Mouse (Mus musculus) lung, embryonic 15.5 days (tissue): ENCODE data around the gene Tenm4. TPM values are rescaled to one million over a fixed set of nuclear protein-coding genes. Genes with fewer than 3 reads are reported as not detected.

Experiments used
- ATAC-seq: fragments of 200-750 bp; cut with Nextera tagmentation; 2 replicates; pipeline ENCODE4 v1.8.0; 2017; ENCODE audit warnings: moderate number of reproducible peaks, borderline replicate concordance; ENCODE audit not compliant: low FRiP score, low TSS enrichment; ENCODE audit errors: extremely low read depth
- H3K27ac ChIP-seq: fragments of 300-500 bp; sonication (generic); 2 replicates; pipeline ENCODE4 v1.5.1; 2015; ENCODE audit warnings: moderate library complexity, mild to moderate bottlenecking, inconsistent platforms
- H3K27me3 ChIP-seq: fragments of 300-500 bp; sonication (generic); 2 replicates; pipeline ENCODE4 v1.6.1; 2015; ENCODE audit warnings: inconsistent platforms
- H3K36me3 ChIP-seq: fragments of 300-500 bp; sonication (generic); 2 replicates; pipeline ENCODE4 v1.6.1; 2015; ENCODE audit warnings: inconsistent platforms
- H3K4me1 ChIP-seq: fragments of 300-500 bp; sonication (generic); 2 replicates; pipeline ENCODE4 v1.6.1; 2015; ENCODE audit warnings: inconsistent platforms
- H3K4me2 ChIP-seq: fragments of 300-500 bp; sonication (generic); 2 replicates; pipeline ENCODE4 v1.6.1; 2015; ENCODE audit warnings: inconsistent platforms, mild to moderate bottlenecking, moderate library complexity
- H3K4me3 ChIP-seq: fragments of 300-500 bp; sonication (generic); 2 replicates; pipeline ENCODE4 v1.5.1; 2015; ENCODE audit warnings: mild to moderate bottlenecking, inconsistent platforms
- H3K9ac ChIP-seq: fragments of 300-500 bp; sonication (generic); 2 replicates; pipeline ENCODE4 v1.6.1; 2015; ENCODE audit warnings: inconsistent platforms
- H3K9me3 ChIP-seq: fragments of 300-500 bp; sonication (generic); 2 replicates; pipeline ENCODE4 v1.6.1; 2016; ENCODE audit warnings: inconsistent platforms
- WGBS: fragments of 180-500 bp; shearing (Covaris S2); methylation state at CpG from one replicate; pipeline ENCODE4 v1.1.7; 2015; 5-methylcytosine and 5-hydroxymethylcytosine counted together
- polyA plus RNA-seq: library from polyadenylated mRNA; unstranded; fragments of >200 nt; fragmentation: Nextera tagmentation; extraction: Ambion mirVana; gene quantifications from 2 replicates; pipeline ENCODE4 v1.2.1, GENCODE M21; 2015

The Tenm4 gene
- polyA plus RNA-seq, 1 experiment from 2014 or later: 22.1 TPM

DNA sequence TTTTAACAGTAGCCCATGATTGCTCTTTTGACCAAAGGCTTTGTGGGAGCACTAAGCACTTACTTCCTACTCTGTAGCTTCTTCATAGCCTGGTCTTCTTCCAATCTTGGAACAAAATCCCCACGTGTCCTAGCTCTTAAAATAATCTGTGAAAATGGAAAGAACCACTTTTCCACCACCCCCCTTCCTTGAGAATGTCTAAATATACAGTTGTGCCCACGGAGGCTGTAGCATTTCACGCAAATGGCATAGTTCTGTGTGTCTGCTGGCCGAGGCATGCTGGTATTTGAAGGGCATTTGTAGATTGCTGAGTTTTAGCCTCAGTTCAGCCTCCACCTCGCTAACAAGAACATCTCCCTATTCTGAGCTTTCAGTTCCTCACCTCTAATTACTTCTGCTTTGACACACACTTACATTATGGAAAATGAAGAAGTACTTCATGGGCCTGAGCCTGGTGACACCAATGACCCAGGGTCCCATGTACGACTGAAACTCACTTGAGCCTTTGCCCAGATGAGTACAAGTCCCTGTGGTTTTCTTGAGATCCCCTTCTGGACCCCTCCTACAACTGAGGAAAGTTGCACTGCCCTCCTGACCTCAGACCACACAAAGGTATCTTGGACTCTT lies 306.1 kb downstream of the Tenm4 start:
- H3K9ac ChIP-seq: no peak overlapping the region
- no peaks in the 10 kb centered on the region for H3K27me3 ChIP-seq
- H3K36me3 ChIP-seq: no peaks in the 10 kb centered on the region
- WGBS: 82% methylated on average over 6 of the region's 6 CpGs
- ATAC-seq: no peak
- H3K9me3 ChIP-seq: no peaks in the 10 kb centered on the region
- H3K4me1 ChIP-seq: no peaks in the 10 kb centered on the region
- H3K27ac ChIP-seq: no peak overlapping the region
- H3K4me2 ChIP-seq: no peak overlapping the region
- H3K4me3 ChIP-seq: no peak overlapping the region

- 82% methylated on average over 6 of the region's 6 CpGs for WGBS
- H3K4me3 ChIP-seq: no peak overlapping the region
- no peaks in the 10 kb centered on the region for H3K27me3 ChIP-seq
- ATAC-seq: no peak
- H3K4me2 ChIP-seq: no peak overlapping the region
- H3K27ac ChIP-seq: no peak overlapping the region
- no peaks in the 10 kb centered on the region for H3K9me3 ChIP-seq
- no peak overlapping the region for H3K9ac ChIP-seq
- H3K36me3 ChIP-seq: no peaks in the 10 kb centered on the region
- H3K4me1 ChIP-seq: no peaks in the 10 kb centered on the region
Observed at GRCm38 (mm10) chr7:96479139-96479538, 308.1 kb downstream of the Tenm4 start.

DNA sequence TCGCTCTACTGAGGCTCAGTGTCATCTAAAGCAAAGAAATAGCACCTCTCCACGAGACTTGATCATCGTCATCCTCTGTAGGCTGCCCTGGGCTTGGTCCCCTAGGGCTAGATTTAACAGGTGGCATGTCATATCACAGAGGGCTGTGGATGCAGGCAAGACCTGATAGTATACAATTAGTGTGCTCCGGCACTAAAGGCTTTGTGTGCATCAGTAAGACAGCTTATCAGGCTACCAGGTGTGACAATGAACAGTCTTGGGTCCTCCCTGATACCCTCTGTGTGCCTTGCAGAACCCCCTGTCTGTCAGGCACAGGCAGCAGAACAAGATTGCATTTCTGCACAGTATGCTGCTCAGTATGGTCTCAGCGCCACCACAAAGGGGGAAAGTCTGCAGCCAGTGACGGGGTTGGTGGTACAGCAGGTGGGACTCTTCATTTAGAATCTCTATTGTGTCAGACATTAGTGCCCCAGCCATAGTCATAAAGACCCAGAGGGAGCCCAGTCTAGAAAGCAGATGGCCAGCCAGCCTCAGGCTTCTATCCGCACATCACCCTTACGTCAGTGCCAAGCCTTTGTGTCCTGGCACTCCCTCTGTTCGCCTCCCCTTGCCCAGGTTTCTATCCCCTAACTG lies 309.4 kb downstream of the Tenm4 start:
- no peak overlapping the region for H3K9ac ChIP-seq
- WGBS: 77% methylated on average over 9 of the region's 9 CpGs

DNA sequence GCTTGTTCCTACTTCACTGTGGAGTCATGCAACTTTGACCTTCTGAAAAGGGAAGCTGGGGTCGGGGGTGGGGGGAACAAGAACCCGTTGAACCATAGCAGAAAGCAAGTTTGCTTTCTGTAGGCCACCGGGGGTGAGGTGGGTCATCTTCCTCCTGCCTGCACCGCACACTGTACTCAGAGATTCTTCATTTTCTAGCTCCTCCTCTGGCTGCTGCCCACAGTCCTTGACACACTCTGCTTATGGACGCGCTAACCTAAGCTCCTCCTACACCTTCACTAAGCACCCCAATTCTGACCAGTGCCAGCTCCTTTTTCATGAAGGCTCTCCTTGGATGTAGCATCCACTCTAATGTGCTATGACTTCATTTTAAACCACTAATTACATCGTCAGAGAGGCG lies 311.9 kb downstream of the Tenm4 start:
- Histone ChIP-seq H3K9me3 (no peaks in the 10 kb centered on the region), H3K27me3 (no peaks in the 10 kb centered on the region), H3K4me2 (no peak overlapping the region), H3K27ac (no peak overlapping the region), H3K9ac (no peak overlapping the region), H3K4me1 (no peaks in the 10 kb centered on the region), H3K36me3 (no peaks in the 10 kb centered on the region), H3K4me3 (no peak overlapping the region)
- 58% methylated on average over 8 of the region's 8 CpGs for WGBS
- ATAC-seq: no peak

More for the DNA sequence above, 309.4 kb downstream of the Tenm4 start:
- H3K9me3 ChIP-seq: no peaks in the 10 kb centered on the region
- H3K36me3 ChIP-seq: no peaks in the 10 kb centered on the region
- no peak overlapping the region for H3K4me2 ChIP-seq
- no peaks in the 10 kb centered on the region for H3K4me1 ChIP-seq
- H3K27me3 ChIP-seq: no peaks in the 10 kb centered on the region
- no peak for ATAC-seq
- no peak overlapping the region for H3K4me3 ChIP-seq
- no peak overlapping the region for H3K27ac ChIP-seq

- Histone ChIP-seq H3K9ac (no peak overlapping the region), H3K4me2 (no peak overlapping the region), H3K4me3 (no peak overlapping the region), H3K4me1 (no peaks in the 10 kb centered on the region), H3K36me3 (no peaks in the 10 kb centered on the region), H3K27ac (no peak overlapping the region), H3K27me3 (no peaks in the 10 kb centered on the region), H3K9me3 (no peaks in the 10 kb centered on the region)
- WGBS: 100% methylated on average over 1 of the region's 1 CpGs
- no peak for ATAC-seq
Observed at GRCm38 (mm10) chr7:96484006-96484581, 313.0 kb downstream of the Tenm4 start.

- WGBS: 87% methylated on average over 6 of the region's 6 CpGs
- H3K4me1 ChIP-seq: no peaks in the 10 kb centered on the region
- H3K36me3 ChIP-seq: no peaks in the 10 kb centered on the region
- H3K4me2 ChIP-seq: no peak overlapping the region
- no peak for ATAC-seq
- no peaks in the 10 kb centered on the region for H3K9me3 ChIP-seq
- H3K27ac ChIP-seq: no peak overlapping the region
- no peaks in the 10 kb centered on the region for H3K27me3 ChIP-seq
- H3K4me3 ChIP-seq: no peak overlapping the region
- no peak overlapping the region for H3K9ac ChIP-seq
Observed at GRCm38 (mm10) chr7:96489348-96490076, 318.5 kb downstream of the Tenm4 start.

- H3K4me3 ChIP-seq: no peak overlapping the region
- WGBS: 35% methylated on average over 2 of the region's 2 CpGs
- no peak overlapping the region for H3K27ac ChIP-seq
- no peak for ATAC-seq
- no peaks in the 10 kb centered on the region for H3K4me1 ChIP-seq
- no peaks in the 10 kb centered on the region for H3K27me3 ChIP-seq
- no peaks in the 10 kb centered on the region for H3K36me3 ChIP-seq
- no peaks in the 10 kb centered on the region for H3K9me3 ChIP-seq
- H3K9ac ChIP-seq: no peak overlapping the region
- no peak overlapping the region for H3K4me2 ChIP-seq
Observed at GRCm38 (mm10) chr7:96491896-96492295, 320.9 kb downstream of the Tenm4 start.

DNA sequence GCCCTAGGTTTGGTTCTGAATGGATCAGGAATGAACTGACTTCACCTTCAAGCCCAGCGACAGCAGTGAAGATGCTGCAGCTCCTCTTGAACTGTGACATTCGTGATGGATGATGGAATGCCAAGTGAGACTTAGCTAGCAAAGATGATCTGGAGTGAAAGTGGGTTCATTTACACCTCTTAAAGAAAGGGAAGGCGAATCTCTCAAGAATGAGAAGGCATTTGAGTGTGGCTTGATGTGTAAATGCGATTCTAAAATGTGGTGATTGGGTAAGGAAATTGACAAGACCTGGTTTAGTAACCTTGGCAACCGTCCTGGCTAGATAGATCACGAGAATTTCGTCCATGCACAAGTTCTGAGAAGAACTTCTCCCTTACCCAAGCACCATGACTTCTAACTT lies 321.6 kb downstream of the Tenm4 start:
- H3K4me2 ChIP-seq: no peak overlapping the region
- 81% methylated on average over 7 of the region's 7 CpGs for WGBS
- H3K9me3 ChIP-seq: no peaks in the 10 kb centered on the region
- H3K9ac ChIP-seq: no peak overlapping the region
- H3K27me3 ChIP-seq: no peaks in the 10 kb centered on the region
- ATAC-seq: no peak
- H3K4me1 ChIP-seq: no peaks in the 10 kb centered on the region
- no peaks in the 10 kb centered on the region for H3K36me3 ChIP-seq
- H3K4me3 ChIP-seq: no peak overlapping the region
- H3K27ac ChIP-seq: no peak overlapping the region

- no peak for ATAC-seq
- H3K4me3 ChIP-seq: no peak overlapping the region
Observed at GRCm38 (mm10) chr7:96494057-96494456, 323.0 kb downstream of the Tenm4 start.

DNA sequence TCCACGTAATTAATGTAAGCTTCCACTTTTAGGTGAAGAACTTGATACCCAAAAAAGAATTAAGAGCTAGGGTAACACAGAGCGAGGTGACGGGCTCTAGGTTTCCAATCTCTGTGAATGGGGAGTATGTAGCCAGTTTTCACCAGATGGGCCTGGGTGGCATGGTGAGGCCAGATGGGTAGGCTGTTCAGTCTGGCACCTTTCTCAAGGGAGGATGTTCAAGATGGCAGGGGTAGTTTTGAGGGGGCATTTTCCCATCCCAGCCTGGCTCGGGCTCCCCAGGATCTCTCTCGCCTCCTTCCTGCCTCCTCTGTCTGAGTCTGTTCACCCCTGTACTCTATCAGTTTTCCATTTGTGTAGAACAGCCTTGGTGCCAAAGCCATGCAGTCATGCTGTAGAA lies 329.1 kb downstream of the Tenm4 start:
- no peak overlapping the region for H3K9ac ChIP-seq
- H3K4me3 ChIP-seq: no peak overlapping the region
- no peaks in the 10 kb centered on the region for H3K36me3 ChIP-seq
- no peak for ATAC-seq
- H3K4me2 ChIP-seq: no peak overlapping the region
- no peaks in the 10 kb centered on the region for H3K9me3 ChIP-seq
- peaks cover 10% of the 10 kb centered on the region; the same call in 1 of the 2 replicates for H3K4me1 ChIP-seq
- H3K27me3 ChIP-seq: no peaks in the 10 kb centered on the region
- 91% methylated on average over 5 of the region's 5 CpGs for WGBS
- no peak overlapping the region for H3K27ac ChIP-seq

More at GRCm38 (mm10) chr7:96494057-96494456, 323.0 kb downstream of the Tenm4 start:
- H3K9ac ChIP-seq: no peak overlapping the region
- H3K27ac ChIP-seq: no peak overlapping the region
- H3K36me3 ChIP-seq: no peaks in the 10 kb centered on the region
- no peaks in the 10 kb centered on the region for H3K9me3 ChIP-seq
- H3K4me1 ChIP-seq: no peaks in the 10 kb centered on the region
- H3K4me2 ChIP-seq: no peak overlapping the region
- no peaks in the 10 kb centered on the region for H3K27me3 ChIP-seq
- WGBS: 72% methylated on average over 16 of the region's 16 CpGs

DNA sequence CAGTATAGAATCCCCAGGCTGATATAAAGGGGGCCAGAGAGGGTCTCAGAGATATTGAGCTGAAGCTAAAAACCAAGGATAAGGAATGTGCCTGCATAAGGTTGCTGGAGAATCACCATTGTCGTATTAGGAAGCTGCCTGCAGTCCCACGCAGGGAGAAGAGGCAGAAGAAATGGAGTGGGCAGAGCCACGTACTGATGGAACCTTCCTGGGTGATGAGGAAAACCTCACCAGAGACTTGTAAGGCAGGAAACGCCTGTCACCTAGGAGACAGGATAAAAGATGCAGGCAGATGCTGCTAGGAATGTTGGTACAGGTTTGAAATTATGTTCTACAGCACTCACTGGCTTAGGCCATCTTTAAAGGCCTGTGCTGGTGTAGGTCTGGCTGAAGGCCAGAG lies 329.8 kb downstream of the Tenm4 start:
- no peak for ATAC-seq
- Histone ChIP-seq H3K4me2 (no peak overlapping the region), H3K27me3 (no peaks in the 10 kb centered on the region), H3K9me3 (no peaks in the 10 kb centered on the region), H3K4me1 (peaks cover 10% of the 10 kb centered on the region; the same call in 1 of the 2 replicates), H3K4me3 (no peak overlapping the region), H3K36me3 (no peaks in the 10 kb centered on the region), H3K9ac (no peak overlapping the region), H3K27ac (no peak overlapping the region)
- WGBS: 84% methylated on average over 4 of the region's 4 CpGs
